Mouse (Mus musculus) G1E (cell line): ENCODE data around the gene Lonp1. TPM values are rescaled to one million over a fixed set of nuclear protein-coding genes. Genes with fewer than 3 reads are reported as not detected.
"Not testable (repeated sequence)": the region's sequence is repeated elsewhere in the genome, so short reads cannot be mapped to it uniquely, and the experiment has no call there.

Experiments
- ATAC-seq: 2 replicates; pipeline ENCODE4 v1.8.0; 2016; ENCODE audit warnings: mild to moderate bottlenecking; ENCODE audit not compliant: insufficient number of reproducible peaks, poor library complexity, low FRiP score, severe bottlenecking; ENCODE audit errors: extremely low read depth
- DNase-seq: peaks from one replicate; pipeline ENCODE4 v3.0.0; 2012; ENCODE audit warnings: low spot score
- H3K27me3 ChIP-seq: 2 replicates; pipeline ENCODE4 v1.6.1; 2012; ENCODE audit warnings: mild to moderate bottlenecking, low read length, inconsistent platforms; ENCODE audit not compliant: insufficient read depth
- H3K36me3 ChIP-seq: replicated peaks from 2 replicates; pipeline ENCODE3; 2012; ENCODE audit warnings: mild to moderate bottlenecking, inconsistent platforms
- H3K4me1 ChIP-seq: 2 replicates; pipeline ENCODE4 v1.6.1; 2012; ENCODE audit warnings: low read depth, low read length, inconsistent platforms, mixed read lengths; ENCODE audit not compliant: insufficient read depth
- H3K4me3 ChIP-seq: 2 replicates; pipeline ENCODE4 v1.5.1; 2012; ENCODE audit warnings: low read depth, mild to moderate bottlenecking, inconsistent platforms, low read length, moderate library complexity, mixed read lengths
- H3K9me3 ChIP-seq: replicated peaks from 2 replicates; pipeline ENCODE4 v1.6.1; 2012; ENCODE audit warnings: inconsistent platforms
- CTCF ChIP-seq: IDR thresholded peaks from 2 replicates; pipeline ENCODE4 v1.5.1; 2012; ENCODE audit warnings: low read depth, low read length, inconsistent platforms, mixed read lengths
- GATA1 ChIP-seq: IDR thresholded peaks from 2 replicates; pipeline ENCODE4 v1.6.1; 2012; ENCODE audit warnings: borderline replicate concordance, low read length, inconsistent platforms, mixed read lengths
- GATA2 ChIP-seq: IDR thresholded peaks from 2 replicates; pipeline ENCODE4 v1.6.1; 2012; ENCODE audit warnings: low read depth, low read length, inconsistent platforms, borderline replicate concordance
- POLR2AphosphoS5 ChIP-seq: IDR thresholded peaks from 2 replicates; pipeline ENCODE4 v1.6.1; 2012; ENCODE audit warnings: low read depth, low read length, inconsistent platforms; ENCODE audit not compliant: insufficient replicate concordance
- TAL1 ChIP-seq: conservative IDR thresholded peaks from 2 replicates; pipeline ENCODE4 v1.6.1; 2012; ENCODE audit warnings: low read depth, low read length, inconsistent platforms, mixed read lengths
- polyA plus RNA-seq: library from polyadenylated mRNA; stranded (reverse); fragments of >175 nt; gene quantifications from 2 replicates; pipeline ENCODE4 v1.2.3, GENCODE M21; 2012
- total RNA-seq, 2 experiments: library from RNA; stranded (forward) in 1 of 2; stranded (reverse) in 1 of 2; fragments of 200-1000 nt in 1 of 2; fragments of >200 nt in 1 of 2; fragmentation: Nextera tagmentation in 1 of 2; gene quantifications; 2 replicates each; pipeline ENCODE4 v1.2.3; 2014 to 2017

The Lonp1 gene
- total and polyA plus RNA-seq, 3 experiments: 67.8 to 174 (median 103) TPM

DNA sequence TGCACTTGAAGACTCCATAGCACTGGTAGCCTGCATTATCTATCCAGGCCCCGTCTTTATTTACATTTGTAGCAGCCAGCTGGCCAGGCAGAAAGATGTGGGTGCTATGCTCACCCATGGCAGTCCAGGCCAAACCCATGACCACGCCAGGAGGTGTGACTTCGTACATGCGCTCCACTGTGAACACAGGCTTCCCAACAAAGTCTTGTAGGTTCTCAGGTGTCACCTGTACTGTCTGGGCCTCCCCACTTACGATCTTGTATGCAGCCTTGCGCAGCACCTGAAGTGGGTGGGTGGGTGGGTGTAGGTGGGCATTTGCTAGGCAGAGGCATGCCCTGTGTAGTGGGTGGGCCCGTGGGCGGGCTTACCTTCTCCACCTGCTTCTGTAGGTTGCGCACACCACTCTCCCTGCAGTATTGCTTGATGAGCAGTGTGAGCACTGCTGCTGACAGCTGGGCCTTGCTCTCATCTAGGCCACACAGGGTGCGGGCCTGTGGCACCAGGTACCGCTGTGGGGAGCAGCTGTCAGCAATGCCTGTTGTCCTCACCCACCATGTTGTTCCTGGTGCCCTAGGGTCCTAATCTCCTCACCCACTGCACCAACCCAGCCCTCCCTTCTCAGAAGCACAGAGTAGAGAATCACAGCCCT is 11.4 kb downstream of the Lonp1 start:
- DNase-seq (peak; percentile 26), ATAC-seq (no peak)
- peaks cover 85% of the 10 kb centered on the region for H3K4me1 ChIP-seq
- no peaks in the 10 kb centered on the region for H3K9me3 ChIP-seq
- no peaks in the 10 kb centered on the region for H3K27me3 ChIP-seq
- peak overlapping the region; percentile 88 for H3K4me3 ChIP-seq
- TF ChIP-seq GATA2: no peak
- no peak; the same call in 1 of the 2 replicates for TF ChIP-seq POLR2AphosphoS5
- TF ChIP-seq TAL1: no peak
- TF ChIP-seq GATA1: no peak
- no peak for TF ChIP-seq CTCF
- peaks cover 82% of the 10 kb centered on the region for H3K36me3 ChIP-seq

- Histone ChIP-seq H3K4me3 (peak overlapping the region; percentile 88), H3K27me3 (no peaks in the 10 kb centered on the region), H3K36me3 (peaks cover 75% of the 10 kb centered on the region), H3K4me1 (peaks cover 82% of the 10 kb centered on the region), H3K9me3 (no peaks in the 10 kb centered on the region)
- no peak for ATAC-seq
- peak; percentile 51 for DNase-seq
- TF ChIP-seq GATA2: no peak
- TF ChIP-seq POLR2AphosphoS5: peak; percentile 94; the same call in 1 of the 2 replicates
- TF ChIP-seq TAL1: no peak
Measured at GRCm38 (mm10) chr17:56614391-56615135, 12.1 kb downstream of the Lonp1 start.

DNA sequence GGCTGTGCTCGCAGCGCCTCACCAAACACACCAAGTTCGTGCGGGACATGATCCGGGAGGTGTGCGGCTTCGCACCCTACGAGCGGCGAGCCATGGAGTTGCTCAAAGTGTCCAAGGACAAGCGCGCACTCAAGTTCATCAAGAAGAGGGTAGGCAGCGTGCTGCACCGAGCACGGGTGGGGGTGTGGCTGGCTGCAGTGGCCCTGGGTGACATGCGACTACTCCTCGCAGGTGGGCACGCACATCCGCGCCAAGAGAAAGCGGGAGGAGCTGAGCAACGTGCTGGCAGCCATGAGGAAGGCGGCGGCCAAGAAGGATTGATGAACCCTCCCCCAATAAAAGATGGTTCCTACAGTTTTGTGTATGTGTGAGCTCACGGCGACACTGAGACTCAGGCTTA is 12.8 kb downstream of the Lonp1 start:
- peak; percentile 34 for DNase-seq
- Histone ChIP-seq H3K36me3 (peaks cover 68% of the 10 kb centered on the region), H3K4me1 (peaks cover 77% of the 10 kb centered on the region), H3K4me3 (peak overlapping the region; percentile 88)
- H3K27me3 ChIP-seq, H3K9me3 ChIP-seq, ATAC-seq: not testable (repeated sequence)

DNA sequence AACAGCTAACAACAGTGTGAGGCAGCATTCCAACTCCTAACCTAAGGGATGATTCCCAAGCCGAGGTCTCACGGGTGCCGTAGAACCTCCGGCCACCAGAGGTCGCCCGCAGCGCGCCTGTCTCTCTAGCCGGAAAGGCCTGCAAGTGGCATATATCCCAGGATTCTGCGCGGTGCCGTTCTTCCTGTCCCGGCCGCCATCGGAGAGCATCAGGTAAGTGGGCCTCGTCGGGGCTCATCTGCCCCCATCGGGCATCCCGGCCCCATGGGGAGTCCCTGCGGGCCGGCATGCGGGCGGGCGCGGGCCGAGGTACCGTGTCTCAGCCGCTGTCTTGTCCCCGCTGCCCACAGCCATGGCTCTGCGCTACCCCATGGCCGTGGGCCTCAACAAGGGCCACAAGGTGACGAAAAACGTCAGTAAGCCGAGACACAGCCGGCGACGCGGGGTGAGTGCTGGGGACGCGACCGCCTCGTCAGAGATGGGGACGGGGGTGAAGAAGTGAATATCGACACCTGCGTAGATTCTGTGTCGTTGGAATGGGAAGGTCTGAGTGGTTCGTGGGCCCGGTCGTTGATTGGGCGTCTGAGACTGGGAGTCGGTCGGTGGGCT is 13.3 kb downstream of the Lonp1 start, which contains the start of gene Rpl36:
TSS of gene Rpl36 (plus strand) at position 181 of the 609 bp plus-strand sequence.
- peak; percentile 29; the same call in 1 of the 2 replicates for ATAC-seq
- no peaks in the 10 kb centered on the region for H3K27me3 ChIP-seq
- DNase-seq: peak; percentile 69
- H3K4me3 ChIP-seq: peak within 1 kb of the TSS; percentile 88
- peaks cover 67% of the 10 kb centered on the region for H3K36me3 ChIP-seq
- peaks cover 76% of the 10 kb centered on the region for H3K4me1 ChIP-seq
- peak; percentile 85 for TF ChIP-seq CTCF
- no peak for TF ChIP-seq GATA2
- H3K9me3 ChIP-seq: no peaks in the 10 kb centered on the region

DNA sequence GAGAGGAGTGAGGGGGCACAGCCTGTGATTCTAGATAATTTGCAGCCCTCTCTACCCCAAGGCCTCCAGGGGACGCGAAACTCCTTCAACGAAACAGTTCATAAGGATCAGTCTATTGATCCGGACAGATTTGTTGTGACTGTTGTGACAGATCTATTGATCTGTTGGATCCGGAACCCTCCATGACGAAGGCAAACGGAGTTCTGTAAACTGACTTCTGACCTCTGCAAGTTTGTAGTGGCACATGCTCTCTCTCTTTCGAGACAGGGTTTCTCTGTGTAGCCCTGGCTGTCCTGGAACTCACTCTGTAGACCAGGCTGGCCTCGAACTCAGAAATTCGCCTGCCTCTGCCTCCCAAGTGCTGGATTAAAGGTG is 14.1 kb downstream of the Lonp1 start:
- Histone ChIP-seq H3K4me1 (peaks cover 76% of the 10 kb centered on the region), H3K4me3 (peak overlapping the region; percentile 52; the same call in 1 of the 2 replicates), H3K36me3 (peaks cover 67% of the 10 kb centered on the region)
- not testable (repeated sequence) for H3K27me3 ChIP-seq, H3K9me3 ChIP-seq, DNase-seq, ATAC-seq

DNA sequence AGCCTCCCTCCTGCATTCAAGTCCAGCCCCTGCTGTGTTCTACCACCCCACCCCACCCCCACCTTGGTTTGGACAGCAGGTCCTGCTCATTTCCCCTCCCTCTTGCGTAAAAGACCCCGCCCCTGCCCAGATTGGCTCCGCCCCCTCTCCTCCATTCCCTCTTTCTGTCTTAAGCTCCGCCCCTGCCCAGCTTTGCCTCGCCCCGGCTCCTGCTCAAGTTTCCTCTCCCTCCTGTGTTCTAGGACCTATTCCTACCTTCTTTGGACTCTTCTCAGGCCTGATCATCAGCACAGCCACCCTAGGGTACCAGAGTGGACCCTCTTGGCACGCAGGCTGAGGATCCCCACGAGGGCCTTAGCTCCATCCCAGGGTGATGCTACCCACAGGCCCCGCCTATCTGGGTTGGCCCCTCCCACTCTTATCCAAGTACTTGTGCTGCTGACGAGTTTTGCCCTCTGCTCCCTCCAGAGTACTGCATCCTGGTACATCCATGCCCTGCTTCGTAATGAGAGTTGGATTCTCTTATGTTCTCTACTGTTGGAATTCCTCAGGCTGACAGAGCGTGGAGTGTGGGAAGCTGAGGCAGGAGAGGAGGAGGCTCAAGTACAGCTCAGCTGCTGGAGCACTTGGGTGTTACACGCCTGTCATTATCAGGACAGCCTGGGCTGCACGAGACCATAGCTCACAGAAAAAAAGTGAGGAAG is 14.7 kb downstream of the Lonp1 start:
- Histone ChIP-seq H3K4me1 (peaks cover 76% of the 10 kb centered on the region), H3K27me3 (no peaks in the 10 kb centered on the region), H3K36me3 (peaks cover 67% of the 10 kb centered on the region), H3K4me3 (peak overlapping the region; percentile 52; the same call in 1 of the 2 replicates), H3K9me3 (no peaks in the 10 kb centered on the region)
- TF ChIP-seq CTCF (no peak), GATA2 (no peak), TAL1 (no peak), GATA1 (no peak), POLR2AphosphoS5 (no peak)
- ATAC-seq: no peak
- DNase-seq: peak; percentile 34
